ENCODE assay signal across 8 mouse cellular contexts in the genomic region with DNA sequence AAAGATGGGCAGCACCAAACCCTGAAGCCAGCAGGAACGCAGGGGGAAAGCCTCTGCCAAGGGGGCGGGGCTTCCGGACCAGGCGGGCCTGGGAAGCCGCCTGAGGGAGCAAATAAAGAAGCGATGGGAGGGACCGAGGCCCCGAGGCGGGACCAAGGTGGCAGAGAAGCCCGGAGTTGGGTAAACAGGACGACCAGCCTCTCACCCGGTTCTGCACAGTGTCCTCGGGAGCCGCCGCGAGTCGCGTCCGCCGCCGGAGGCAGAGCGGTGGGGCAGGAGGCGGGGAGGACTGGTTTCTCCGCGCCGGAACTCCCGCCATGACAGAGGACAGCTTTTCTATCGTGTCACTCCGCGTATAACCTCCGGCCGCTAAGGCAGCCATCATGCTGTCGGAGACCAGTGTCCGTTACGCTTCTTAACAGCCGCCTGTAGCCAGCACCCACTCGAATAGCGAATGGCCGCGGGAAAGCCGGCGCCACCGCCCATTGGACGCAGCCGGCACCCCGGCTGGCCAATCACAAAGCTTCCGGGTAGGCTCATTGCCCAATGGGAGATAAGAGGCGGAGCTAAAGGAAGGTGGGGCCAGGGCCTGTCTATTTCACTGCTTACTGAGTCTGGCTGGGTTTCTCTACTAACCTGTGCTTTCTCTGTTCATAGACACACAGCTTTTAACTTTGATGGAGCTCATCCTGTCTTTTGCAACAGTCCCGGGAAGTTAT. TPM values are rescaled to one million over a fixed set of nuclear protein-coding genes. Genes with fewer than 3 reads are reported as not detected.
DNase-seq lines count a peak whose midpoint lies in the region; ATAC-seq and TF ChIP-seq lines count a peak whose summit lies in the region.

TSS of gene Thap8 (plus strand) at position 144 of the 719 bp plus-strand sequence.
TSS of gene Wdr62 (minus strand) at position 469 of the 719 bp plus-strand sequence.

- H3K27ac ChIP-seq in hindbrain, embryonic 10.5 days: peak within 1 kb of the TSS; percentile 91
- peak within 1 kb of the TSS; percentile 98 for H3K27ac ChIP-seq in lung, postnatal 0 days (ENCODE audit: low read length)

- ATAC-seq in frontal cortex, adult (ENCODE audit: low TSS enrichment): peak; percentile 95
- ATAC-seq in lung, postnatal 0 days: peak; percentile 96

- 0 out of 2 replicates have a peak, but pooled peaks have one; percentile 8 for TF ChIP-seq CTCF in lung, postnatal 0 days (IDR thresholded peaks at IDR 0.05)

- peak within 1 kb of the TSS; percentile 80 for H3K4me2 ChIP-seq in lung, postnatal 0 days (replicated peaks; ENCODE audit: low read depth, low read length)

- TF ChIP-seq EP300 in lung, postnatal 0 days (IDR thresholded peaks at IDR 0.05): no peak

- peak; percentile 94 for DNase-seq in MN1 (ENCODE audit: low spot score)
- peak; percentile 92 for DNase-seq in cerebellum, adult 9-10 months
- peak; percentile 94 for DNase-seq in hindbrain, embryonic 10.5 days (ENCODE audit: low spot score)
- peak; percentile 92 for DNase-seq in layer of hippocampus, adult 9-11 months
- DNase-seq in lung, postnatal 0 days (ENCODE audit: low spot score): peak; percentile 97
- DNase-seq in ovary, postnatal 14 days (ENCODE audit: low spot score): peak; percentile 90
- DNase-seq in thymus, postnatal 14 days: peak; percentile 92

- H3K4me1 ChIP-seq in hindbrain, embryonic 10.5 days (replicated peaks): peaks cover 26% of the 10 kb centered on the region
- H3K4me1 ChIP-seq in lung, postnatal 0 days (ENCODE audit: insufficient read depth, low read depth, low read length): 0 out of 2 replicates have a peak, but pooled peaks cover 2% of the 10 kb centered on the region

- no peaks in the 10 kb centered on the region for H3K36me3 ChIP-seq in hindbrain, embryonic 10.5 days
- H3K36me3 ChIP-seq in lung, postnatal 0 days (ENCODE audit: insufficient read depth, low read length): no peaks in the 10 kb centered on the region

- peak within 1 kb of the TSS; percentile 87 for H3K4me3 ChIP-seq in hindbrain, embryonic 10.5 days
- H3K4me3 ChIP-seq in lung, postnatal 0 days (ENCODE audit: low read depth, low read length): peak within 1 kb of the TSS; percentile 67

- no peaks in the 10 kb centered on the region for H3K27me3 ChIP-seq in hindbrain, embryonic 10.5 days (ENCODE audit: insufficient read depth, poor library complexity, severe bottlenecking)
- no peaks in the 10 kb centered on the region for H3K27me3 ChIP-seq in lung, postnatal 0 days (replicated peaks; ENCODE audit: insufficient read depth, low read length)

- under 1% methylated on average over 49 of the region's 49 CpGs for WGBS in hindbrain, embryonic 10.5 days
- WGBS in lung, postnatal 0 days: under 1% methylated on average over 41 of the region's 49 CpGs

- H3K9ac ChIP-seq in lung, postnatal 0 days (replicated peaks; ENCODE audit: low read depth): no peak within 1 kb of the TSS

- H3K9me3 ChIP-seq in hindbrain, embryonic 10.5 days: no peaks in the 10 kb centered on the region
- H3K9me3 ChIP-seq in lung, postnatal 0 days (ENCODE audit: low read length): no peaks in the 10 kb centered on the region

RNA-seq across cellular contexts. Expression of gene Thap8, which starts in this region (rescaled TPM):
- polyA plus RNA-seq in hindbrain, embryonic 10.5 days (2016; fragmentation: Nextera tagmentation; extraction: Ambion mirVana): 0.25 and 0.50 TPM in 2 replicates
- polyA plus RNA-seq in lung, postnatal 0 days (2015; fragmentation: Nextera tagmentation; extraction: Ambion mirVana): 0.37 and 0.81 TPM in 2 replicates

RNA-seq across cellular contexts. Expression of gene Wdr62, which starts in this region (rescaled TPM):
- polyA plus RNA-seq in hindbrain, embryonic 10.5 days (2016; fragmentation: Nextera tagmentation; extraction: Ambion mirVana): 16.6 and 19.8 TPM in 2 replicates
- 2.5 and 2.7 TPM in 2 replicates for polyA plus RNA-seq in lung, postnatal 0 days (2015; fragmentation: Nextera tagmentation; extraction: Ambion mirVana)

Comparison
In these comparisons a context has a peak if more than half of its experiments do, and no peak if none do; other contexts are left out.
1. Peak in every context shown above with its lines: DNase-seq, ATAC-seq, H3K4me3 ChIP-seq and H3K27ac ChIP-seq.